Mouse (Mus musculus): ENCODE measurements around the gene Zswim4. TPM values are rescaled to one million over a fixed set of nuclear protein-coding genes. Genes with fewer than 3 reads are reported as not detected.
A peak's percentile ranks its signal among the peaks of the same experiment; 100 is the strongest.

The Zswim4 gene
- polyA plus RNA-seq, 1 experiment, result 8.6 TPM

DNA sequence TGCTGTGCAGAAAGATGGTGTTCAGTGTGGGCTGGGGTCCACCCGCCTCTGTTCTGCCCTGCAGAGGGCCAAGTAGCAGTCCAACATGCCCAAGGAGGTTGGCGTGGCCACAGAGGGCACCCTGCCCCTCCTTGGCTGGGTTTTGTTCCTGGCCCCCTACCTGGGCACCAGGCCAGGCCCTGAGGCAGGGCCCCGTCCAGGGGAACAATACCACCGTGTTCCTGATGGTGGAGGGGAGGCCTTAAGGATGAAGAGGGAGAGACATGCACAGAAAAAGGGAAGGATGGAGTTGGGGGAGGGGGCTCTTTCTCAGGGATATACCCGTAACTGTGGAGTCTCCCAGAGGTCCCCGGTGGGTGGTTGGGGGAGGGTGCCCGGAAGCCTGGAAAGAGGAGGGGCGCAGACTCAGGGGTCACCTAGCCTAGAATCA lies 36.7 kb downstream of the Zswim4 start:
- no peak for DNase-seq (ENCODE audit: low spot score)

DNA sequence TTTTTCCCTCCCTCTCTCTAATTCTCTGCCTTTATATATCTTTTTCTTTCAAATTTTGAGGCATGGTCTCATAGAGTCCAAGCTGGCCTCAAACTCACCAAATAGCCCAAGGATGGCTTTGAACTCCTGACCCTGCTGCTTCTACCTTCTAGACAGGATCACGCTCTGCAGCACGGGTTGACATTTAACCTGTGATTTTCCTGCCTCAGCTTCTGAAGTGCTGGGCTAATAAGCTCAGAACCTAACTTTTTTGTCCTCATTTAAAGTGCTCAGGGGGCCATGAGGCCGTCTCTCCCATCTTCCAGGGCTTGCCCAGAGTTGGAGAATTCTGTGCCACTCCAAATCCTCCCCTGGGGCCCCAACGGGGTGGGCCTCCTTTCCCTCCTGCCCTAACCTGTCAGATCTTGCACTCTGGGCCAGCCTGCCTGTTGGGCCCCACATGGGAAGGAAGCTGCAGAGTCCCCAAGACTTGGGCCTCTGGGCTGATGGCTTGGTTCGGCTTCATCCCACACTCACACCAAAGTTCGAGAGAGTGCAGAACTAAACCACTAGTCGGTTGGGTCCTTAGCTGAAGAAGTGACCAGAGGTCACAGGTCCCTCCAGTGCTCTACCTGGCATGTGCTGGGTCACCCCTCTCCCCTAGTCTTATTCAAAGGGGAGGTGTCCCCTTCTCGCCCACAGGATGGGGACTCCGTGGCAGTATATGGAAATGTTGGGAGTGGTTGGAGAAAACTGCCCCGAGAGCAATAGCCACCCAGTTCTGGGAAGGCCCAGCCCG lies 37.3 kb downstream of the Zswim4 start:
- DNase-seq (ENCODE audit: low spot score), result no peak

DNA sequence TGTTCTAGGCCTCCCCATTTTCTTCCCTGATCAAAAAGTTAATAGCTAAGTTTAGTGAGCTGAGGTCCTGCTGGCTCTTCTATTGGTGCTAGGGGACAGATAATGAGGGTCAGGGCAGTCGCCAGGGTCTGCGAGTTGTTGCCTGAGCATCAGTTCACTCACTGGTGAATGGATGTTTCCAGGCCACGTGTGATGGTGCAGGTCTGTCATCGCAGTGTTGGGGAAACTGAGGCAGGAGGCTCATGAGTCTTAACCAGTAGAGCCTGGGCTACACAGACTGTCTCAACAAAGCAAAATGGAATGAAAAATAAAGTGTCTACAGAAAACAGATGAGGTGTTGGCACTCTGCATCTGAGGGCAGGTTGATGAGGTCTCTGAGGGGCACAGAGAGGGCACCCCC lies 38.0 kb downstream of the Zswim4 start:
- DNase-seq (ENCODE audit: low spot score), result no peak

DNA sequence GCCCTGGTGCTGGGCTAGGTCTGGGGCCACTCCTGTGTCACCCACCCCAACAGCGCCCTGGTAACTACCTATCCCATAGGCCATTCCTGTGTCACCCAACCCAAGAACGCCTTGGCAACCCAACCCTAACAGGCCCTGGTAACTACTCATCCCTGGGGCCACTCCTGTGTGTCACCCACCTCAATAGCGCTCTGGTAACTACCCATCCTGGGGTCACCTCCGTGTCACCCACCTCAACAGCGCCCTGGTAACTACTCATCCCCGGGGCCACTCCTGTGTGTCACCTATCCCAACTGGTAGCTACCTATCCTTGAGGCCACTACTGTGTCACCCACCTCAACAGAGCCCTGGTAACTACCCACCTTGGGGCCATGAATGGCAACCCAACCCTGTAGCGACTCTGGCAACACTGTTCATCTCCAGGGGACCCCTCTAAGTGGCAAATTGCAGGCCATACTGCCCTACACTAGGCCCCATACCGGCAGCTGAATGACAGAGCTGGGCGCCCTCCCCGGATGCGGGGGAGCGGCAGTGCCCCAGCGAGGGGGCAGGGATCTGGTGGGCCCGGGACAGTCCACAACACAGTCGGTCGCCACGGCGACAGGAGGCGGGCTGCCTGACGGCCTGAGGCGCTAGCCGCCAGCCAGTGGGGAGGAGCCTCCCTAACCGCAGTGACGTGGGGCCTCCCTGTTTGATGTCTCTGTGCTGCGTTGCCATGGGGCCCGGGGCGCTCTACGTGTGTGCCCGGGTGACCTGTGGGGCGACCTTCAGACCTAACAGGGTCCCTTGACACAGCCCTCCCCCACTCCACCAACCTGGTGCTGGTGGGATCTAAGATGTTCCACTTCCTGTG lies 38.7 kb downstream of the Zswim4 start:
- peak; percentile 70 for DNase-seq (ENCODE audit: low spot score)

- DNase-seq (ENCODE audit: low spot score), result peak; percentile 67
These were observed 39.5 kb downstream of the Zswim4 start for GRCm38 (mm10) chr8:84197141-84197921.

DNA sequence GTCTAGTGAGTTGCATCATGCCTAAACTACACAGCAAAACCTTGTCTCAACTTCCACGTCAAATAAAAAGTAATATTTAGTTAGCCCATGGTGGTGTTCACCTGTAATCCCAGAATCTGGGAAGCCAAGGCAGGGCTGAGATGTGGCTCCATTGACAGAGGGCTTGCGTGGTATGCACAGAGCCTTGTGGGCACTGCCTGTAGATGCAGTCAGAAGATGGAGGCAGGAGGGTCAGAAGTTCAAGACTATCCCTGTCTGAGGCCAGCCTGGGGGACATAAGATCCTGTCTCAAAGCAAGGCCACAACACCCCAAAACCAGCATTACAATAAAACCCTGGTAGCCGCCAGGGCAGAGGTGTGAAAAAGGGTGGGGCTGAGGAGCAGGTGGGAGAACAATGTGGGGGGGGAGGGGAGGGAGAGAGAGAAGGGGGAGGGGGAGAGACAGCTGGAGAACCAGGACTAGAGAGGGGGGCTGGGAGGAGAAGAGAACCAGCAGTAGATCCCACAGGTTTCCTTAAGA lies 42.6 kb downstream of the Zswim4 start:
- DNase-seq (ENCODE audit: low spot score), result no peak

DNA sequence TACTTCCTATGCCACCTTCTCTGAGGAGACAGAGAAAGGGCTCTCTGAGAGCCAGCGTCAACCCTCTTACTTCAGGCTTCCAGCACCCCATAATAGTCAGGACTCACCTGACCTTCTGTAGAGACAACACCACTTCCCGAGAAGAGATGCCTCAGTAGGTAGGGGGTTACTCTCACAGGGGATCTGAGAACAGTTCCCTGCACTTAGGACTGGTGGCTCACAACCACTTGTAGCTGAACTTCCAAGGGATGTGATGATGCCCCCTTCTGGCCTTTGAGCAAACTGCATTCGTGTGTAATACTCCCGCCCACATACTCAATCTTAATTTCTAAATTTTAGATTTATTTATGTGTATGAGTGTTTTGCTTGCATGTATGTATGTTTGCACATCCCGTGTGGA lies 43.3 kb downstream of the Zswim4 start:
- no peak for DNase-seq (ENCODE audit: low spot score)

GRCm38 (mm10) chr8:84193161-84193560 lies 43.7 kb downstream of the Zswim4 start:
- no peak for DNase-seq (ENCODE audit: low spot score)

- DNase-seq (ENCODE audit: low spot score), result peak; percentile 77
These were observed 44.3 kb downstream of the Zswim4 start for GRCm38 (mm10) chr8:84192555-84192954.

- peak; percentile 64 for DNase-seq (ENCODE audit: low spot score)
These were observed 44.8 kb downstream of the Zswim4 start for GRCm38 (mm10) chr8:84192023-84192422.

GRCm38 (mm10) chr8:84190191-84190867 lies 46.5 kb downstream of the Zswim4 start:
- DNase-seq (ENCODE audit: low spot score), result no peak

DNA sequence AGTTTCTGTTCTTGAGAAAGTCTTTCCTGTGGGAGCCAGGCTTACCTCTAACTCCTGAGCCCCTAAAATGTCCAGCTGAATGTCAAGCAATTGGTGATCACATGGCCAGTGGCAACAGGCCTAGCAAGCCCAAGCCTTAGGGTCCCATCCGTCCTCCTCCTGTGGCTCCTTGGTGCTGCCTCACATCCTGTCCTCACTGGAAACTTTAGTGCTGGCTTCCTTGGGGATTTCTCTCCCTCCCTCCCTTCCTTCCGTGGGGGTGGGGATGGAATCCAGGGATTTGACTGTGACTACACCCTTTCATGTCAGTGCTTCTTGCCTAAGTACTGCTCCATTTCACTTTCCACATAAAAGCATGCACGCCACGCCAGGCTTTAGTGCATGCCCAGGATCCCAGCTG lies 47.3 kb downstream of the Zswim4 start:
- no peak for DNase-seq (ENCODE audit: low spot score)

DNA sequence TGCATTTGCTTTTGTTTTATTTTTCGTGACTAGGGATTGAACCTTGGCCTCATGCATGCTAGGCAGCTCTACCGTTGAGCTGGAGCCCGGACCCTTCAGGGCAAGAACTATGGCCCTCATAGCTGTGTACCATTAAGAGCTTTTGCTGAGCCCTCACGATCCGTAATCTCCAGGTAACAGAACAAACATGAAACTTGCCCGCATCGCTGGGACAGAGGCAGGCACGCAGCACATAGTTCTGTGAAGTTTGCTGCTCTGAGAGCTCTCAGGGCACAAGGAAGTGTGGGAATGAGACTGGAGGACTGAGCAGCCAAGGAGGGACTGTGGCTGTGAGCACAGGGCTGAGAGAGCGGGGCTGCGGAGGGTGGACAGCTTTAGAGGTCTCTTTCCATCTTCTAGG lies 48.2 kb downstream of the Zswim4 start:
- DNase-seq (ENCODE audit: low spot score), result no peak

GRCm38 (mm10) chr8:84187065-84187755 lies 49.6 kb downstream of the Zswim4 start:
- DNase-seq (ENCODE audit: low spot score), result no peak

GRCm38 (mm10) chr8:84186547-84186946 lies 50.3 kb downstream of the Zswim4 start:
- no peak for DNase-seq (ENCODE audit: low spot score)

GRCm38 (mm10) chr8:84185117-84185516 lies 51.7 kb downstream of the Zswim4 start, which contains the start of gene Nanos3:
Nanos3 (minus strand) TSS chr8:84185217.
- DNase-seq (ENCODE audit: low spot score), result no peak

DNA sequence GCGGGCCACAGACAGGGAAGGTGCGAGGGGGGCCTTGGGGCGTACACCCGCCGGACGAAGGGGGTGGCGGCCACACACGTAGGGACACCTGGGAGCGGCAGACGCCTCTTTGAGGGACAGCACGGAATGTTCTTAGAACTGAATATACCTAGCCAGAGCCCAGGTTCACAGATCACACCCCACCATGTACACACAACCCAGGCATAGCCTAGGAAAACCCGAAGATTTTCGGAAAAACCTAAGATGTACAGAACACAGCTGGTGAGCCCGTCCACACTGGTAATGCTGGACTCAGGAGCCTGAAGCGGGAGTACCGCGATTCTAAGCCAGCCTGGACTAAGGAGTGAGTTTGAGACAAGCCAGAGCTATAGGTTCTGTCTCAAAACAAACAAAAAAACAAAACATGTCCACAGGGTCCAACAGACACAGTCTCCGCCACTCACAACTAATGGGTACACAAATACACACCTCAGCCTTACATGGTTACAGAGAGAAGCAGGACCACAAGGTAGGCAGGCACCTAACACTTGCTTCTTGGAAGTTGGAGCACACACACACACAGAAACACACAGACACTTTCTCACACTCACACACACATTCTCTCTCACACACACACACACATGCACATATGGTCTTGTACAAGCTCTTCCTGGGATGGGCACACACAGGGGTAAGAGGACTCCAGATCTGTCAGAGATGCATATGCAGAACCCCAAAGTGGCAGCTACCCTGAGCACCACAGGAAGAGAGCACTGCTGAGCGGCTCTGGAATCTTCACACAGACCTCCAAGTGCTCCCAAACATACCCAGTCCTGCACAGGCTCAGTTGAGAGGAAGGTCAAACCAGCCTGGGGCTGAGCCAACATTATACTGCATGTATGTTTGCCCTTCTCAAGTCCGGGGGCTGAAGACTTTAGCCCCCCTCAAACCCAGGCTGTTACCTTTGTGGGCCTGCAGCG lies 52.5 kb downstream of the Zswim4 start:
- peak; percentile 25 for DNase-seq (ENCODE audit: low spot score)

DNA sequence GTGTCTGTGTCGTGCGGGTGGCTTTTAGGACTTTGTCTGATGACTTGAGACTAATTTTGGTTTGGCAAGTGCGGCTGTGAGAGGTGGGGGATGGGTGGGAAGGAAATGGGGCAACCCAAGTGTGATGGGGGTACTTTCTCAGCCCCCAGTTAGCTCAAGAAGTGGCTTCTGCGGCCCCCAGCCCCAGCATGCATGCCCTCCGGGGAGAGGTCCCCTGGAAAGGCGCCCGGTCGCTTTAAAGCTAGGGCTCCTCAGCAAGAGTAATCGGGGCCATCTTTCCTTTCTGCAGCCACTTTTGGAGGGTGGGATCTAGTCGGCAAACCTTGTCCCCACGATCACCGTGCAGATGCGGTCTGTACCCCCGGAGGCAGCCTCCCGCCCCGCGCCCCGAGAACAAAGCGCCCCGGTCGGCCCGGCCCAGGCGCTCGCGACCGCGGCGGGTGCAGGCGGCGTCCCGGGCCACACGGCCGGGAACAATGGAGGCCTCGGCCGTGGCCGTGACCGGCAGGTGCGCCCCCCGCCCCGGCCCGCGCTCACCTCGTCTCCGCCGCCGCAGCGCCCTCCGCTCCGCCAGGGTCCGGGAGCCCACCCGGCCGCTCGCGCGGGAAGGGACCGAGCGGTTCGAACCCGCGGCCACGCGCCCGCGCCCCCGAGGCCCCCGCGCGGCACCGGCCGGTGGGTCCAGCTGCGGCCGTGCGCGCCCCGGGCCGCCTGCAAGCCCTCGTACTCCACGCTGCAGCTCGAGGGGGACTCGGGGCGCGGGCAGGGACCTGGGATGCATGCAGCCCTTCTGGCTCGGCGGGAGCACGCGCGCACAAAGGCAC lies 53.4 kb downstream of the Zswim4 start:
- peak; percentile 27 for DNase-seq (ENCODE audit: low spot score)

DNA sequence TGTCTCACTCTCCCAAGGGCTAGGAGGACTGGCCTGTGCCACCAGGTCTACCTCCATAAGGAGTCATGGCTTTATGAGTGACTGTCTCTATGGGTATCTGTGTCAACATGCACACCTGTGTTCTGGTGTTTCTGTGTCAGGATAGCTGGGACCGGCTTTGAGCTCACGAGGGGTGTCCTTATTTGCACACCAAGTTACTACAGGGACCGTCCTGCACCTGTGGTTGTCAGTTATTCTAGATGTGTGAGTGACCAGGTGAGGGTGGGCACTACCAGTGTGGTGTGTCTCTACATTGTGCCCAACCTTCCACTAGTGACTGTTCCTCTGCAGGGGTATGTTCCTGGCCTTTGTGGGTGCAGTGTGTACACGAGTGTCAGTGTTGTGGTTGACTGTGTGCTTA lies 54.0 kb downstream of the Zswim4 start:
- DNase-seq (ENCODE audit: low spot score), result no peak

Measured in urinary bladder, adult 2 months (tissue).